Mouse (Mus musculus): ENCODE results near the gene Clec4g.

- no peak for TF ChIP-seq ELF1 (IDR thresholded peaks at IDR 0.05; ENCODE audit: low read depth, low read length)
- TF ChIP-seq POLR2A (IDR thresholded peaks at IDR 0.05; ENCODE audit: low read depth, low read length): no peak
- TF ChIP-seq NELFE (IDR thresholded peaks at IDR 0.05; ENCODE audit: low read depth, low read length): no peak
- no peak for TF ChIP-seq CTCF (conservative IDR thresholded peaks at IDR 0.05 in 1 of 2, IDR thresholded peaks at IDR 0.05 in 1 of 2; ENCODE audit: low read depth in 2 of 2, low read length in 2 of 2)
- TF ChIP-seq GABPA (IDR thresholded peaks at IDR 0.05; ENCODE audit: insufficient replicate concordance, low read depth, low read length): no peak
- no peak for TF ChIP-seq USF1 (IDR thresholded peaks at IDR 0.05; ENCODE audit: low read depth, low read length)
- no peak for TF ChIP-seq TBP (conservative IDR thresholded peaks at IDR 0.05; ENCODE audit: low read depth, low read length)
- TF ChIP-seq ZKSCAN1 (IDR thresholded peaks at IDR 0.05; ENCODE audit: borderline replicate concordance, low read depth, low read length): no peak
- TF ChIP-seq MAX (IDR thresholded peaks at IDR 0.05; ENCODE audit: low read length): no peak
- TF ChIP-seq ZNF384 (IDR thresholded peaks at IDR 0.05; ENCODE audit: low read depth, low read length): no peak
- TF ChIP-seq HCFC1 (IDR thresholded peaks at IDR 0.05; ENCODE audit: low read depth, low read length): no peak
Observed at GRCm38 (mm10) chr8:3679656-3680055, 40.8 kb downstream of the Clec4g start.

Data from CH12.LX (cell line).